Mouse (Mus musculus): ENCODE data around the gene Gm10477. TPM values are rescaled to one million over a fixed set of nuclear protein-coding genes. Genes with fewer than 3 reads are reported as not detected.
"Not testable (repeated sequence)": the region's sequence is repeated elsewhere in the genome, so short reads cannot be mapped to it uniquely, and the experiment has no call there.

Gm10477 gene
- not detected in 2 replicates for polyA plus RNA-seq (2015; fragmentation: Nextera tagmentation; extraction: Ambion mirVana)

DNA sequence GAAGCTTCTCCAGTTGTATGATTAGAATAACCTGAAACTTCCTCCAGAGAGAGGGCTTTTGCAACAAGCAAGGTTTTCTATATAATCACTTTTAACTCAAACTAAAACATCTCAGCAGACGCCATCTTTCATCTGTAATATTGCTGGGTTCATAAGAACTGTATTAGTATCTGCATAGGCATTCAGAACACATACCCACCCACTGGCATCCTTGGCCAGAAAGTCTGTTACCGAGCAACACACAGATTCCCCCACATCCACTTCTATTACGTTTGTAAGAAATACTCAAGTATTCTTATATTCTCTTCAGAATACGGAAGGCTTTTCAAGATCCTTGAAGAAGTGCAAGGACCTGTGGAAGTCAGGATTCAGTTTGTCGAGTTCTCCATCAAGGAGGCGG is at the start of gene Gm10477:
Gene Gm10477 (plus strand): TSS at position 301 of the 400 bp plus-strand sequence.
- 88% methylated on average over 6 of the region's 6 CpGs for WGBS
- not testable (repeated sequence) for H3K27me3 ChIP-seq (replicated peaks); H3K27ac ChIP-seq; H3K4me2 ChIP-seq (replicated peaks); H3K4me3 ChIP-seq (replicated peaks); H3K36me3 ChIP-seq; ATAC-seq; H3K9ac ChIP-seq; H3K4me1 ChIP-seq (replicated peaks); H3K9me3 ChIP-seq

DNA sequence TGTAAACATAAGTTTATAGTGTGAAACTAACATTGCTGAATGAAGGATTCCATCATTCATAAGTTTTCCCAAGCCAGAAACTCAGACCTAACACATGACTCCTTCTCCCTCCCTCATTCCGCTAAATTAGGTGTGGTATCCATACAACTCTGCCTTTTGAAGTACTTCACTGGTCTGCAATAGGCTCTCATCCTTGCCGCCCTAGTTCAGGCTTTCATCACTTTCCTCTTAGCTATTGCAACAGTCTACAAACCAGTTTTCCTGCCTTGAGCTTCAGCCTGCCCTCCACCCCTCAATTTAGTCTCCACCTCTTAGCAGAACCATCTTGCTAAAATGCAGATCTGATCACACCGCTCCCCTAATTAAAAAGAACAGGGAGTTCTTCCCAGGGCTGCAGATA is 47.0 kb upstream of the Gm10477 start:
- Histone ChIP-seq H3K9me3 (no peaks in the 10 kb centered on the region), H3K27ac (no peak overlapping the region), H3K4me1 (replicated peaks) (no peaks in the 10 kb centered on the region), H3K27me3 (replicated peaks) (no peaks in the 10 kb centered on the region), H3K9ac (no peak overlapping the region), H3K36me3 (no peaks in the 10 kb centered on the region), H3K4me3 (replicated peaks) (no peak overlapping the region), H3K4me2 (replicated peaks) (no peak overlapping the region)
- 85% methylated on average over 3 of the region's 3 CpGs for WGBS
- ATAC-seq = no peak

DNA sequence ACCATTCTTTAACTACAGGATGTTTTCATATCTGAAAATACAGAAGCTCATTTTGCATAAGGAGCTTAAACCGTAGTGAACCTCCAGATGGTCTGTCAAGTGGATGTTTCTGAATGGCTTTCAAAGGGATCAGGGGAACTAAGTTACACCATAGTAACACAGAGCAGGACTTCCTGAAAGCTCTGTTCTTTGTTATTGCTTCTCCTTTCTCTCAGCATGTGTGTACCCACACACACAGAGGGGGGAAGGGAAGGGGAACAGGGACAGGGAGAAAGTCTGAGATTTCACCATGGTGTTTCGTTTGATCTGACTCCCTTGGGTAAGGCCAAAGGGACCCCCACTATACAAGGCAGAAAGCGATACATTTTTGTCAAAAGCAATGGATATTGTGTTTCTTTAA is 42.6 kb upstream of the Gm10477 start:
- WGBS = 66% methylated on average over 3 of the region's 3 CpGs
- H3K4me3 ChIP-seq (replicated peaks) = no peak overlapping the region

DNA sequence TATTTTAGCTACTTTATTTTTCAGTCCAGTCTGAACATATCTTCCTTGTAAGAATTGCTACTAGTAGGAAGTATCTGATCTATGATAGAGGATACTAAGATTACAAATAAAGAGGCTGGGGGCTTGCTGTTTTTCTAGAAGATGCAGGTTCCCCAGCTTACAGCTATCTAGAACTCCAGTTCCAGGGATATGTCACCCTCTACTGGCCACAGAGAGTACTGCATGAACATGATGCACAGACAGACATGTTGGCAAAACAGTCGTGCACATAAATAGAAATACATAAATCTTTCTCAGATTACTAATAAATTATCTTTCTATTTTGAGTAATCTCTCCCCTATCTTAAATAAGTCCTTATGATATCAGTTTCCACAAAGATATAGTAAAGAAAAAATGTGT is 34.8 kb upstream of the Gm10477 start:
- no peak for ATAC-seq
- no peak overlapping the region for H3K9ac ChIP-seq
- no peak overlapping the region for H3K27ac ChIP-seq
- 36% methylated on average over 1 of the region's 1 CpGs for WGBS
- H3K27me3 ChIP-seq (replicated peaks) = no peaks in the 10 kb centered on the region
- H3K4me3 ChIP-seq (replicated peaks) = no peak overlapping the region
- no peak overlapping the region for H3K4me2 ChIP-seq (replicated peaks)
- no peaks in the 10 kb centered on the region for H3K9me3 ChIP-seq
- no peaks in the 10 kb centered on the region for H3K4me1 ChIP-seq (replicated peaks)
- no peaks in the 10 kb centered on the region for H3K36me3 ChIP-seq

More for the DNA sequence above, 42.6 kb upstream of the Gm10477 start:
- H3K4me1 ChIP-seq (replicated peaks) = no peaks in the 10 kb centered on the region
- H3K27ac ChIP-seq = no peak overlapping the region
- no peak overlapping the region for H3K9ac ChIP-seq
- no peak for ATAC-seq
- no peak overlapping the region for H3K4me2 ChIP-seq (replicated peaks)
- no peaks in the 10 kb centered on the region for H3K27me3 ChIP-seq (replicated peaks)
- no peaks in the 10 kb centered on the region for H3K36me3 ChIP-seq
- H3K9me3 ChIP-seq = no peaks in the 10 kb centered on the region

DNA sequence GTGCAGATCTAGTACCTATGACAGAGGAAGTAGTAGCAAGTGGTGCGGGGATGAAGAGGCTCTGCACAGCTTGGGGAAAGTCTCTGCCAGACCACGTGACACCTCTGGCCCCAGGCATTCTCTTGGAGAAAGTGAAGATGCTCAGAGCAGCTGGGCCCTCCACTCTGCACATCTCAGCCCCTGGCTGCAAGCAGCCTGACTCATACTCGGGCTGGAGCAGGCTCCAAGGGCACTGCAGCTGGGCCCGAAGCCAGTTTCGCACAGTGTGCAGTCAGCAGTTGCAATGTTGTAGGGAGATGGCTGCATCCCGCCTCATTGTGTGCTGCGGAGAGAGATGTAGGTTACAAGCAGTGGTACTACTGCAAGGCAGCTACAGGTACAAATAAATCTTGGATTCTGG is 27.3 kb upstream of the Gm10477 start:
- H3K4me3 ChIP-seq (replicated peaks) = no peak overlapping the region
- no peaks in the 10 kb centered on the region for H3K9me3 ChIP-seq
- WGBS = 84% methylated on average over 7 of the region's 7 CpGs
- no peak overlapping the region for H3K9ac ChIP-seq
- no peak overlapping the region for H3K27ac ChIP-seq
- H3K36me3 ChIP-seq = no peaks in the 10 kb centered on the region
- no peak overlapping the region for H3K4me2 ChIP-seq (replicated peaks)
- no peak for ATAC-seq
- no peaks in the 10 kb centered on the region for H3K4me1 ChIP-seq (replicated peaks)
- H3K27me3 ChIP-seq (replicated peaks) = no peaks in the 10 kb centered on the region

DNA sequence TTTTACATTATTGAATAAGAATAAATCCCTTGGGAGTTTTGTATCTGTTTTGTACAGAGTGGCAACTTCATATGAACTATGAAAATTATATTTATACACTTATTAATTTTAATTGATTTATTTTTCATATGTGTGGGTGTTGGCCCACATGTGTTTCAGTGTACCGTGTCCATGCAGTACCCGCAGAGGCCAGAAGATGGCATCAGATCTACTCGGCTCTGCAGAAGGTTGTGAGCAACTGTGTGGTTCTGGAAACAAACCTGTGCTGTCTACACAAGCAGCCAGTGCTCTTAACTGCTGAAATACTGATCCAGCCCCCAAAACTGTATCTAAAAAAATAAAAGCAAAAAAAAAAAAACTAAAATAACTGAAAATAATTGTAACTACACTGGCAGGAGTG is 6.7 kb downstream of the Gm10477 start:
- Histone ChIP-seq H3K4me3 (replicated peaks) (no peak overlapping the region), H3K4me2 (replicated peaks) (no peak overlapping the region), H3K36me3 (no peaks in the 10 kb centered on the region), H3K9ac (no peak overlapping the region), H3K27me3 (replicated peaks) (no peaks in the 10 kb centered on the region), H3K27ac (no peak overlapping the region), H3K4me1 (replicated peaks) (no peaks in the 10 kb centered on the region), H3K9me3 (no peaks in the 10 kb centered on the region)
- no peak for ATAC-seq
- WGBS = 12% methylated on average over 3 of the region's 3 CpGs

DNA sequence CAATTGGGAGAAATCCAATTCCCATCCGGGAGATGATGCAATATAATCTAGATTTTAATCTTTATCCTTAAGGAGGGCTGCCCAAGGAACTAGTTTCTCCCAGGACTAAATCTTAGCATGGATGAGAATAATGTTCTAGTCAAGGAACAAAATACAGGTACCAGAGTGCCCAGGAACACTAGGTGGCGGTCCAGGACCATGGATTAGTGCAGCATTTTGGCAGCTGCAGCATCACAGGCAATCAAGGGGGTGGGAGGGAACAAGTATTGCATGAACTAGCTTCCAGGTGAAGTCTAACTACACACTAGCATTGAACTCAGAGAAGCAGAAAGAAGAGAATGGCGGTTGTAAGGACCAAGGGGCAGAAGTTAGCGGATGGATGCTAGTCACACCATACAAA is 12.6 kb downstream of the Gm10477 start:
- Histone ChIP-seq H3K4me1 (replicated peaks) (no peaks in the 10 kb centered on the region), H3K9me3 (no peaks in the 10 kb centered on the region), H3K9ac (no peak overlapping the region), H3K27me3 (replicated peaks) (no peaks in the 10 kb centered on the region), H3K4me2 (replicated peaks) (no peak overlapping the region), H3K36me3 (no peaks in the 10 kb centered on the region), H3K27ac (no peak overlapping the region), H3K4me3 (replicated peaks) (no peak overlapping the region)
- WGBS = 53% methylated on average over 4 of the region's 4 CpGs
- ATAC-seq = no peak

DNA sequence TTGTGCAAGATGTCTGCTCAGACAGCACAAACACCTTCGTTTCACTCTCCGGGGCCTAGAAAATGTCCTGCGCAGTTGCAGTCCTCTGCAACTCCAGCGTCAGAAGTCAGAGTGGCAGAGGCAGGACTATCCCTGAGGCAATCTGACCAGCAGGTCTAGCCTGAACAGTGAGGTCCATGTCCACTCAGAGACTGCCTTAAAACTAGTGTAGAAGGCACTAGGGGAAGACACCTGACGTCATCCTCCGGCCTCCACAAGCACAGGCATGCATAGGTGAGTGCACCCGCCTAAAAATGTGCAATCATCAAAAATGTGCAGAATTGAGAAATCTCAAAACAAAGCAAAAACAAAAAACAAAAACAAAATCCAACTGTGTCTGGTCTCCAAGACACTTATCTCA is 25.0 kb downstream of the Gm10477 start, which contains the start of gene Gm648:
Gene Gm648 (minus strand): TSS at position 101 of the 400 bp plus-strand sequence.
- Histone ChIP-seq H3K4me3 (replicated peaks) (no peak within 1 kb of the TSS), H3K9me3 (no peaks in the 10 kb centered on the region), H3K4me1 (replicated peaks) (no peaks in the 10 kb centered on the region), H3K4me2 (replicated peaks) (no peak within 1 kb of the TSS), H3K36me3 (no peaks in the 10 kb centered on the region), H3K27ac (no peak within 1 kb of the TSS), H3K27me3 (replicated peaks) (no peaks in the 10 kb centered on the region), H3K9ac (no peak within 1 kb of the TSS)
- no peak for ATAC-seq
- 89% methylated on average over 7 of the region's 7 CpGs for WGBS

DNA sequence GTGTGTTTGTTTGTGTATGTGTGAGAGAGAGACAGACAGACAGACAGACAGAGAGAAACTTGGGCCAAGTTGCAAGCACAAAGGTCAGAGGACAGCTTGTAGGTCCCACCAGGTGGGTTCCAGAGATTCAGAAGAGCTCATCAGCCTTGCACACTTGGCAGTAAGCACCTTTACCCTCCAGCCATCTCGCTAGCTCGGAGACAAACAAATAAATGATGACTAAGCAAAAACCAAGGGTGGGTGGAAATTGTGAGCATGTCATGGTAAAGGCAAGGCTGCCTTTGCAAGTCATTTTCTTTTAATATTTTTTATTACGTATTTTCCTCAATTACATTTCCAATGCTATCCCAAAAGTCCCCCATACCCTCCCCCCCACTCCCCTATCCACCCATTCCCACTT is 29.0 kb downstream of the Gm10477 start:
- Histone ChIP-seq H3K9me3 (no peaks in the 10 kb centered on the region), H3K4me1 (replicated peaks) (no peaks in the 10 kb centered on the region), H3K27ac (no peak overlapping the region), H3K36me3 (no peaks in the 10 kb centered on the region), H3K27me3 (replicated peaks) (no peaks in the 10 kb centered on the region), H3K4me2 (replicated peaks) (no peak overlapping the region), H3K4me3 (replicated peaks) (no peak overlapping the region), H3K9ac (no peak overlapping the region)
- WGBS = 75% methylated on average over 3 of the region's 3 CpGs
- no peak for ATAC-seq

DNA sequence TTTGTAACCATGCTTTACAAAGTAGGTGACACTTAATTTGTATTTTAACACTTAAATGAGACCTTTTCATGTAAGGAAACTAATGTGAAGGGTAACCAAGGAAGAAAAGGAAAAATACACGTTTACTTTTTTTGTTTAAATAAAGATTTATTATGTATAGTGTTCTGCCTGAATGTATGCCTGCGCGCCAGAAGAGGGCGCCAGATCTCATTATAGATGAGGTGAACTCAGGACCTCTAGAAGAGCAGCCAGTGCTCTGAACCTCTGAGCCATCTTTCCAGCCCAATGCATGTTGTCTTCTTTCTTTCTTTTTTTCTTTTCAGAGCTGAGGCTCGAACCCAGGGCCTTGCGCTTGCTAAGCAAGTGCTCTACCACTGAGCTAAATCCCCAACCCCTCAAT is 47.9 kb downstream of the Gm10477 start:
- no peaks in the 10 kb centered on the region for H3K27me3 ChIP-seq (replicated peaks)
- no peak overlapping the region for H3K4me3 ChIP-seq (replicated peaks)
- H3K27ac ChIP-seq = no peak overlapping the region
- no peaks in the 10 kb centered on the region for H3K9me3 ChIP-seq
- no peak overlapping the region for H3K4me2 ChIP-seq (replicated peaks)
- H3K4me1 ChIP-seq (replicated peaks) = no peaks in the 10 kb centered on the region
- no peaks in the 10 kb centered on the region for H3K36me3 ChIP-seq
- no peak overlapping the region for H3K9ac ChIP-seq
- no peak for ATAC-seq
- WGBS = 24% methylated on average over 6 of the region's 6 CpGs

Other genes with a start within 250 kb of the Gm10477 start
- 5.7 and 6.1 TPM in 2 replicates for gene Zfp449, start 178.3 kb upstream of the Gm10477 start, polyA plus RNA-seq (2015; fragmentation: Nextera tagmentation; extraction: Ambion mirVana)
- 5.9 and 6.7 TPM in 2 replicates for gene Smim10l2a, start 150.2 kb upstream of the Gm10477 start, polyA plus RNA-seq (2015; fragmentation: Nextera tagmentation; extraction: Ambion mirVana)
- gene Gm2174, start 76.8 kb upstream of the Gm10477 start, polyA plus RNA-seq (2015; fragmentation: Nextera tagmentation; extraction: Ambion mirVana) = 3.1 and 3.2 TPM in 2 replicates
- 20.8 and 20.9 TPM in 2 replicates for gene Ints6l, start 69.9 kb upstream of the Gm10477 start, polyA plus RNA-seq (2015; fragmentation: Nextera tagmentation; extraction: Ambion mirVana)
- gene Gm648, start 24.9 kb downstream of the Gm10477 start, polyA plus RNA-seq (2015; fragmentation: Nextera tagmentation; extraction: Ambion mirVana) = 0.14 TPM in 1 of 2 replicates, not detected in the other
- 21.4 and 24.3 TPM in 2 replicates for gene Mmgt1, start 73.3 kb downstream of the Gm10477 start, polyA plus RNA-seq (2015; fragmentation: Nextera tagmentation; extraction: Ambion mirVana)
- gene Slc9a6, start 85.0 kb downstream of the Gm10477 start, polyA plus RNA-seq (2015; fragmentation: Nextera tagmentation; extraction: Ambion mirVana) = 9.4 and 11.3 TPM in 2 replicates
- 47.0 and 54.3 TPM in 2 replicates for gene Fhl1, start 207.0 kb downstream of the Gm10477 start, polyA plus RNA-seq (2015; fragmentation: Nextera tagmentation; extraction: Ambion mirVana)